Mouse (Mus musculus) regulatory T cell (primary cell): ENCODE results near the gene Eif4g1.

Experiments
- in situ Hi-C: fragments of 300-600 bp; cut with MboI, MseI; formaldehyde crosslinking; loops from one replicate; pipeline ENCODE4 v1.15.1; 2025; ENCODE audit warnings: high pct_unique_total_duplicates

Gene Eif4g1

DNA sequence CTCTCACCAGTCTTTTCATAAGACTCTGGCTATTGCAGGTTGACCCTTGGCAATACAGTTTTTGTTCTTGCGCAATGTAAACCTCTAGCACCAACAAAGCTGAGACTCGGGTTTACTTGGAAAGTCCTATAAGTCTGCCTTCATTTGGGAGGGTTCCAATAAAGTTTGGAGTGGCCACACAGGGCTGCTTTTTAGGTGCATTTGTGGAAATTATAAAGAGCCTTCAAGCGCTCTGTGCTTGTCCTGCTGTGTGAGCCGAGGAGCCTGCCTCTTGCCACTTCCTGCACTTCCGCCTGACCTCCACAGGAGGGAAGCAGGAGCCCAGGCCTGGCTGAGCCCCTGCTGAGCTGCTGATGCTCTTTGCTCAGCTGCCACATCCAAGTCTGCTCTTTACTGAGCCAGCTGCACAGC is 56.2 kb downstream of the Eif4g1 start:
- in situ Hi-C loops: no loop called here

DNA sequence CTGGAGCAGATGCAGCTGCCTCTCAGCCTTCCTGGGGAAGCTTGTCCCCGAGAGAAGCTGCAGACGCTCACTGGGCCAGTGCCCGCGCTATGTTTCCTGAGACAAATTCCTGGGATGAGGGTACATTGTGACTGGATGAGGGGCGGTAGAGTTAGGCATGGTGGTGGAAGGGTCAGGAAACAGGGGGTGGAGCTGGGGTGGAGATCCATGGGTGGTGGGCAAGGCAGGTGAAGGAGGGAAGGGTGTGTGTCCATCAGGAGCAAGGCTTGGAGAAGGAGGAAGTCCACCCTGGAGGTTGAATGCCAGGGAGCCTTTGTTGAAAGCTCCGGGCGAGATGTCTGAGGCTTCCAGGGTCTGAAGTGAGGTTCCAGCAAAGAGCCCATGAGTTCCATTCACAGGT is 57.2 kb downstream of the Eif4g1 start:
- in situ Hi-C loops: no loop called here

DNA sequence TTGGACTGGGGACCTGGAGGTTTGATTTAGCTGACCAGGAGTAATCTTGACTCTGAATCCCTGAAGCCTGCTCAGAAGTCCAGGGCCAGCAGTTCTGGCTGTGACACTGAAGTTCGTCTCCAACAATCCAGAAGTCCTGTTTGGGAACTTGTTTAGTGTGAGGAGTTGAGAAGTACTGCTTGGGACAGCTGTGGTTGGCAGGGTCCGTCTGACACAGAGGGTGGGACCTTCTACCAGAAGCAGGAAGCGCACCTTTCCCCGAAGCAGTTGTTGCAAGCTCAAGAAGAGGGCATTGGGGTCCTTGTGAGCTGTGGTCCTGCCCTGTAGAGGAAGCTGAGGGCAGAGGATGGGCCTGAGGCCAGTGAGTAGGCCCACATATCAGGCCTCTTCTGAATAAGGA is 57.6 kb downstream of the Eif4g1 start:
- in situ Hi-C loops: no loop called here

DNA sequence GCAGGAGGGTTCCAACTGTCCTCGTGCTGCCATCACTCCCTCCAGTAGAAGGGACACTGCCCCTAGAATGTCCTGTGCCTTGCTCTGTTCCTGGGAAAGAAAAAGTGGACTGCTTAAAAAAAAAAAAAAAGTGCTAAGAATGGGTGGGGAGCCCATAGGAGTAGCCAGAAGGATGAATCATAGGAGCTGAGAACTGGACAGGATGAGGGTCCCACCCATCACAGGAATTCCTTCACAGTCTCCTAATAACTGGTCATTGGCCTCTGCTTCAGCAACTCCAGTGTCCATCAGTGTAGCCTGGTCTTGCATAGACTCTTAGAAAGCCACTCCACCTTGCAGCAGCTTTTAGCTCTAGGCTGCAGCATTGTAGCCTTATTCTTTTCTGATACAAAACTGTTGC is 58.3 kb downstream of the Eif4g1 start:
- in situ Hi-C loops: no loop called here

DNA sequence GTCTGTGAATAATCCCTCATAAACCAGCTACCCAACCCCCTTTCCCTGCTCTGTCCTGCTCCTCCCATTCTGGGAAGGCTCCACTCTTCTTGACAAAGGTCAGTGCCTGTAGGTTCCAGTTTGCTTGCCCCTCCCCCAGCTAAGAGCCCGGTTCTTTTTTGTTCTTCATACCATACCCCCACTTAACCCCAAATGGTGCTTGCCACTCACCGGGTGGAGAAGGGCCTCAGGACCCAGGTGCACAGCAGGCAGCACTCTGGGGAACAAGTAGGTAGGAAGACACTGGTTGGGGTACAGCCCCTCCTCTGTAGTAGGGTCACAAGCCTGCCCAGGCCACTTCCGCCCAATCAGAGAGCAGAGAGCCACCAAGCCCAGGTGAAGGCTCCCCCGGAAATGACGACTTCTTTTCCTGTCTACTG is 62.2 kb downstream of the Eif4g1 start:
- in situ Hi-C loops: no loop called here

DNA sequence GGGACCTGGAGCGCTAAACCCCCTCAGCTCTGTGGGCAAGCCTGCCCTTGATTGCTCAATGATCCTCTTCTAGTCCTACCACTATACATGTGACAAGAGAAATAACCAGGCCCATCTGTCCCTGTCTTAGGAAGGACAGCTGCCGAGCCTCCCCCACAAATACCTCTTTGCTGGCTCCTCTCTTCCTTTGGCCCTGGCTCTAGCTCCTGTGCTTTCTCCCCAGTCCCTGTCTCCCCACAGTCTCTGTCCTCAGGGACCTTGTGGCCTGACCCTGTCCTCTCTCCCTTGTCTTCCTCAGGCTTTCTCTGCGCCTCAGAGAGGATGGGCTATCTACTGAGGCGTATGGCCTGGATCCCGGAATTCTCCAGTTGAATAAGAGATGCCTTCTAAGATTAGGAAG is 63.6 kb downstream of the Eif4g1 start:
- in situ Hi-C loops: no loop called here

DNA sequence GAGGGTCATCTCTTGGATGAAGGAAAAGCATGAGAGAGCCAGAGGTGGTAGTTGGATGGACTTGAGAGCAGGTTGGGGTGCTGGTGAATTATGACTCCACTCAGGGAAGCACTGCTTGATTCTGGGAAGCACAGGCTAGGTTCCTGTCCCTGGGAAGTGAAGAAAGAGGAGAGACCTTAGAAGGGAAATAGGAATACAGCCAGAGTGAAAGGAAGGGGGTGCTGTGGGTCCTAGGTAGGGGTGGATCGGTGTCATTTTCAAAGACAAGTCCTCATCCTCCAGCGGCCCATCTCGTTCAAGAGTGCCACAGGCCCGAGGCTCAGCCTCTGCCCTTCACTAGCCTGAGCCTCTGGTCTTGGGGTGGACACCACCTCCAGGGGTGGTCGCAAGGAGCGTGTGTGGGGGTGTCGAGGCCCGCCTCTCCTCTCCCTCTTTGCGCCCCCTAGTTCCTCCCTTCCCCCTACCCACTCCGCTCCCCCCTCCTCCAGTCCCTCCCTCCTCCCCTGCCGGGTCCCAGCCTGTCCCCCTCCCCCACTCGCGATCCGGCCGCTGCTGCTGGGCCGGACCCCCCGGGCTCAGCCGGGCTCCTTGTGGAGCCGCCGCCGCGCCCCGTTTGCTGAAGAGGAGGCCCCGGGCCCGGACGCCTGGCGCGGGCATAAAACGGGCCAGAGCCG is 64.3 kb downstream of the Eif4g1 start:
- in situ Hi-C loops: no loop called here

DNA sequence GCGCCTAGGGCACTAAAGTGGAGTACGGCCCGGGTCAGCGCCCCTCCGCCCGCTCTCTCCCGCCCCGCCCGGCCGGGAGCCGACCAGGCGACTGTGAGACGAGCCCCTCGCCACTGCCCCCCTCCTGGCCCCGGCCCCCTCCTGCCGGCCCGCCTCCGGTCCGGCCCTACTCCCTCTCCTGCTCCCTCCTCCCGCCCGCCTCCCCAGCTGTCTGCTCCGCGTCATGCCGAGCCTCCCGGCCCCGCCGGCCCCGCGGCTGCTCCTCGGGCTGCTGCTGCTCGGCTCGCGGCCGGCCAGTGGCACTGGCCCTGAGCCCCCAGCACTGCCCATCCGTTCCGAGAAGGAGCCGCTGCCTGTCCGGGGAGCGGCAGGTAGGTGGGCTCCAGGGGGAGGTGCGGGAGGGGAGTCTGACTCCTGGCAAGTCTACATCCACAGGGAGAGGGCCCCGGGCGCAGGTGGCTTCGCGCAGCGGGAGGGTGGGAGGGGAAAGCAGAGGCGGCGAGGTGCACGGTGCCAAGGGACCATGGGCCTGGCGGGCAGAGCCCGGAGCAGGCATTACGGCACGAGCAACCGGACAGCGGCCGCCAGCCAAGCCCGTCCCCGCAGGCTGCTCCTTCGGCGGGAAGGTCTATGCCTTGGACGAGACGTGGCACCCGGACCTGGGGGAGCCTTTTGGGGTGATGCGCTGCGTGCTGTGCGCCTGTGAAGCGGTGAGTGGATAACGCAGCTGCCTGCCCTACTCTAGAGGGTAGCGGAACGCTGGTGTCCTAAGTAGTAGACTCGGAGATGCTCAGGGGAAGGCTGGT is 65.0 kb downstream of the Eif4g1 start, which contains the start of gene Chrd:
TSS of gene Chrd (plus strand) at position 203 of the 806 bp plus-strand sequence.
- in situ Hi-C loops: no loop called here

DNA sequence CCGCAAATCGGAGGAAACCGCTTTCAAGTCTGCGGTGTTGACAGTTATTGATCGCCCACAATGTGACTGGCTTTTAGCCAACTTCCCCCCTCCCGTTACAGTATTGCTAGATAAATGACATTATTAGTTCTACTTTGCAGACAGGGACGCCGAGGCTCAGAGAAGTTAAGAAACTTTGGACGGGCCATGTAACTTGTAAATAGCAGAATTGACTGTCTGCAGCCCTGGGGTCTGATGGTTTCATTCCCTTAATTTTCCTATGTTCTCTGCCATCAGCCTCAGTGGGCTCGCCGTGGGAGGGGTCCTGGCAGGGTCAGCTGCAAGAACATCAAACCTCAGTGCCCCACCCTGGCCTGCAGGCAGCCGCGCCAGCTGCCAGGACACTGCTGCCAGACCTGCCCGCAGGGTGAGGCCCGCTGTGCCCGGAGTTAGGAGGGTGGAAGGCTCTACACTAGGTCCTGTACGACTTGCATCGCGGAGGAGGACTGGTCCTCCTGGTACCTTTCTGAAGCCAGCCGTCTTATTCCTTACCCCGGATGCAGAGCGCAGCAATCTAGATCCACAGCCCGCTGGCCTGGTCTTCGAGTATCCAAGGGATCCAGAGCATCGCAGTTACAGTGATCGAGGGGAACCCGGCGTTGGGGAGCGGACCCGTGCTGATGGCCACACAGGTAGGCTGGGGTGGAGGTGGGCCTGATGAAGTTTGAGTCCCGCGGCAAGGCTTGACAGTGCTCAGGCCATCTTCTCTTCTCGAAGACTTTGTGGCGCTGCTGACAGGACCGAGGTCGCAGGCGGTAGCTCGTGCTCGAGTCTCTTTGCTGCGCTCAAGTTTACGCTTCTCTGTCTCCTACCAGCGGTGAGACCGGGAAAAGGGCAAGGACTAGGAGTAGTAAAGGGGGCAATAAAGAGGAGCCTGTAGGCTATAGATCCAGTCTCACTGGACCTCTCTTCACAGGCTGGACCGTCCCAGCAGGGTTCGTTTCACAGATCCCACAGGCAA is 65.9 kb downstream of the Eif4g1 start, which contains the start of gene Thpo:
TSS of gene Thpo (minus strand) at position 781 of the 1,000 bp plus-strand sequence.
- in situ Hi-C loops: no loop called here

DNA sequence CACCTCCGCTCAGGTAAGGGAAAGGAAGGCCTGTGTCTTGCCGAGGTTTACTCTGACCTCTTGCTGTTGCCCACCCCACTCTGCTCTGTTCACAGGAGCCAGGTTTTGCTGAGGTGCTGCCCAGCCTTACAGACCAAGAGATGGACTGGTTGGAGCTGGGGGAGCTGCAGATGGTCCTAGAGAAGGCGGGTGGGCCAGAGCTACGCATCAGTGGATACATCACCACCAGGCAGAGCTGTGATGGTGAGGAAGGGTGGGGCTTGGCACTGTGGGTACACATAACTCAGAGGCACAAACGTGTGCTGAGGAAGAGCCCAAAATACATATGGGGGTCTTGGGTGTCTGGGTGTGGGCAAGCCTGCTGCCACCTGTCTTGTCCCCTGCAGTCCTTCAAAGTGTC is 67.5 kb downstream of the Eif4g1 start:
- in situ Hi-C loops: no loop called here

DNA sequence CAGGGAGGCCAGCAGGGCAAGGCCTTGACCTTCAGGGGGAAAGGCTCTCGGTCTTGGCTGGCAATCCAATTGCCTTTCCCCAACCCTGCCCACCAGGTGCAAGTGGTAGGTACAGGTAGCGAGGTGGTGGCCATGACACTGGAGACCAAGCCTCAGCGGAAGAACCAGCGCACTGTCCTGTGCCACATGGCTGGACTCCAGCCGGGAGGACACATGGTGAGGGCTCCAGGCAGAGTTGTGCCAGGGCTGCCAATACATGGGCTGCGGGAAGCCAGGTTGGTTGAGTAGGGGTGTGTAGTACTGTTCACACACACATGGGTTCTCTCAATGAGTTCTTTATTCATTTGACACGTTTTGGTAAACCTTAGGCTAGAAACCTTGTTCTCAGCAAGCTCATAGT is 68.1 kb downstream of the Eif4g1 start:
- in situ Hi-C loops: no loop called here

DNA sequence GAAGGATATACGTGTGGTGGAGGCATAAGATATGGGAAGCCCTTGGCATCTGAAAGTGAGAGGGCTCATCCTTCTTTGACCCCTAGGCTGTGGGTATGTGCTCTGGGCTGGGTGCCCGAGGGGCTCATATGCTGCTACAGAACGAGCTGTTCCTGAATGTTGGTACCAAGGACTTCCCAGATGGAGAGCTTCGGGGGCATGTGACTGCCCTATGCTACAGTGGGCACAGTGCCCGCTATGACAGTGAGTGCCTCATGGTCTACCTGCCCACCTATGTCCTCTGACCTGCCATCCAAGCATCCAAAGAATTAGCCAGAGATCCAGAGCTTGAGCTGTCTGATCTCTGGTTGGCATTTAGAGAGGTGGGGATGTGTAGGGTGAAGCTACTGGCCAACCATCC is 68.7 kb downstream of the Eif4g1 start:
- in situ Hi-C loops: no loop called here

DNA sequence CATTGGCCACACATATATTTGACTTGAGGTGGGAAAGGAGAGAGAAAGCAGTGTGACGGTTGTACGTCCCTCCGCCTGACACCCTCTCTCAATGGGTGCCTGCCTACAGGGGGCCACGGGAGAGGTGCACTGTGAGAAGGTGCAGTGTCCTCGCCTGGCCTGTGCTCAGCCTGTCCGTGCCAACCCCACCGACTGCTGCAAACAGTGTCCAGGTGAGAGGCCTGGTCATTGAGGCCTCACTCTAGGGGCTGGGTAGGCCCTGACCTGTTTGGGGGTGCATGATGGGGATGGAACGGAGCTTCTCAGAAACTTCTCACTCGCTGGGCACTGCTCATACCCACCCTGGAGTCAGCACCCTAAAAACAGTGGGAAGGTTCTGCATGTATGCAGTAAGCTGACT is 71.7 kb downstream of the Eif4g1 start:
- in situ Hi-C loops: no loop called here
